ENCODE assay signal across 18 mouse cellular contexts in the genomic region with DNA sequence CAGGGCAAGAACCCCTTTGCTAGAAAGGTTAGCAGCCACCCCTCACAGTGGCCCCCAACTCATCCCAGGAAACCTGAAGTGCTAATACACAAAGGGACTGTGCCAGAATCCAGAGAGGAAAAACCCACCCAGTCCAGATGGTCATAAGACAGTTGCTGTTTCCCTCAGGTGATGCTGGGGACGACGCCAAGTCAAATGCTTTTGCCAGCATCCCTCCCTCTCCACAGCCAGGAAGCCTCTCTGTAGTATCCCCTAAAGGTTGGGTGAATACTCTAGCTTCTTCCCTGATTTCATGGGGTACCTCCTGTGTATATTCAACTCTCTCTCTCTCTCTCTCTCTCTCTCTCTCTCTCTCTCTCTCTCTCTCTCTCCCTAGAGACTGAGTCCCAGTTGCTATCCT.
"Had no signal": no experiment of that assay in that cellular context is flagged by ENCODE, and none has a peak within 500 bp of the region (broad histone marks: within the 10 kb centered on the region; RNA-seq: fewer than 3 reads in every experiment).

No protein-coding gene starts in this region.

- H3K4me2 ChIP-seq: lung, embryonic 14.5 days; midbrain, embryonic 13.5 days; midbrain, embryonic 15.5 days; neural tube, embryonic 13.5 days; neural tube, embryonic 15.5 days had no signal

- H3K9me3 ChIP-seq: midbrain, embryonic 10.5 days; midbrain, embryonic 13.5 days; midbrain, embryonic 15.5 days; neural tube, embryonic 13.5 days; neural tube, embryonic 15.5 days had no signal

- ATAC-seq: midbrain, embryonic 13.5 days; midbrain, embryonic 15.5 days had no signal

- H3K27me3 ChIP-seq: midbrain, embryonic 13.5 days; midbrain, embryonic 15.5 days had no signal

- DNase-seq: lung, adult 18-20 months; lung, embryonic 14.5 days; lung, postnatal 10 days; lung, postnatal 4 days; retina, postnatal 1 day; right cerebral cortex, adult 18-20 months; right cerebral cortex, postnatal 25 days; right cerebral cortex, postnatal 4 days; spleen, adult 18-20 months; thymus, adult 18-20 months; thymus, postnatal 14 days; thymus, postnatal 36 days had no signal

- H3K27ac ChIP-seq: midbrain, embryonic 13.5 days; midbrain, embryonic 15.5 days; neural tube, embryonic 13.5 days; neural tube, embryonic 15.5 days had no signal

- H3K36me3 ChIP-seq: midbrain, embryonic 10.5 days; midbrain, embryonic 13.5 days; midbrain, embryonic 15.5 days; neural tube, embryonic 13.5 days; neural tube, embryonic 15.5 days had no signal

- H3K9ac ChIP-seq: lung, embryonic 14.5 days; midbrain, embryonic 13.5 days; midbrain, embryonic 15.5 days; neural tube, embryonic 13.5 days; neural tube, embryonic 15.5 days had no signal

- H3K4me3 ChIP-seq: midbrain, embryonic 10.5 days; midbrain, embryonic 13.5 days; midbrain, embryonic 15.5 days; myocyte; neural tube, embryonic 13.5 days; neural tube, embryonic 15.5 days had no signal
